Mouse (Mus musculus): ENCODE data around the gene Aff1. TPM values are rescaled to one million over a fixed set of nuclear protein-coding genes. Genes with fewer than 3 reads are reported as not detected.
A peak's percentile ranks its signal among the peaks of the same experiment; 100 is the strongest.

Gene Aff1
- polyA plus RNA-seq, 1 experiment from 2014 or later: 8.1 TPM

DNA sequence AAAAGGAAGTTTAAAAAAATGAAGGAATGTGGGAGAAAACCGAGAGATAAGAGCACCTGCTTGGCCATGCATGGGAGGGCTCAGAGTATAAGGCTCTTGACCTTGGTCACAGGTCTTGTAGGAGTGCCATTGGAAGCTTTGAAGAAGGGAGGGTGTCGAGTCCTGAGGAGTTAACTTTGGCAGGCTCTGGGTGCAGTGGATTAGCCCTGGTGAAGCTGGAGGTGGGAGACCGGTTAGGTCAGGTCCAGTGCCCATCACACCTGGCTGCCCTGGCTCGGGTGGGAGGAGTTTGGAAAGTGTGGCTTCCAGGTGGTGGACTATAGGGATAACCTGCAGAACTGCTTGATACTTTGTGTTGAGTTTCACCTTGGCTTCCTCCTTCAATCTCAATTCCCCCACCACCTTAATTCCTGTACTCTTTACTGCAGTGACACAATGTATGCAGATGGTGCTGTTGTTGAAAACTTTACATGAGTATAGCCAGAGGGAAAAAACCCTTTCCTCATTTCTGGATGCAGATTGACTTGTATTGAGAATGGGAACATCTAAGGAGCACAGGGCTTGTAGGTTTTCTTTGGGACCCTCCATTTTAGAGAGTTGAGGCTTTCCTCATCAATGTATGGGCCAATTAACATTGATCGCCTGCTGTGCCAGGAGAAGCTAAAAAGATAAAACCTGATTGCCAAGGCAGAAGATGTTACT, 43.4 kb downstream of the Aff1 start:
- 59% methylated on average over 5 of the region's 5 CpGs for WGBS
- Histone ChIP-seq H3K4me3 (no peak overlapping the region), H3K9me3 (no peaks in the 10 kb centered on the region), H3K36me3 (no peaks in the 10 kb centered on the region), H3K27ac (no peak overlapping the region), H3K4me1 (peaks cover 18% of the 10 kb centered on the region), H3K27me3 (ENCODE audit: insufficient read depth, poor library complexity, severe bottlenecking) (no peaks in the 10 kb centered on the region)
- no peak for DNase-seq (ENCODE audit: low spot score)

DNA sequence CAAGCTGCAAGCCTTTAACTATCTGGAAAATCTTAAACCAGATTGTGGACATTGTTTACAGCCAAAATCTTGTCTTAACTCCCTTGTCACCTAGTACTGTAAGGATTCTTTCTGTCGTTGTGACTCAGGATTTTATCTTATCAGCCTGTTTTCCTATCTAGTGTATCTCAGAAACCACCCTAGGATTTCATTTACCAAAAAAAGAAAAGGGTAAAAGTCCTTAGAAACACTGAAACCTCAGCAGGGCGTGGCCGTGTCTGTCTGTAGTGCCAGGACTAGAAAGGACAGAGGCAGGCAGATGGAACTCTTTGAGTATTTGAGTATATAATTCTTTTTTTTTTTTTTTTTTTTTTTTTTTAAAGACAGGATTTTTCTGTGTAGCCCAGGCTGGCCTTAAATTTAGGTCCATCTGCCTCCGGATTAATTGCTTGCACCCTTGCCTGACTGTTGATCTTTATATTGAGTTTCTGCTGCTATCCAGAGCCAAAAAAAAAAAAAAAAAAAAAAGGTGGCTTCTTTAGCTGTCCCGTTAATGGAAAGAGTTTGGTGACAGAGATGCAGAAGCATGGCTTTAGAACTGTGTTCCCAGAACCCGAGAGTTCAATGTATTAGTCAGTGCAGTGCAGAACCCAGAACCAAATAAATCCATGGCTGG, 44.5 kb downstream of the Aff1 start:
- 33% methylated on average over 6 of the region's 6 CpGs for WGBS
- DNase-seq (ENCODE audit: low spot score): no peak
- Histone ChIP-seq H3K27me3 (ENCODE audit: insufficient read depth, poor library complexity, severe bottlenecking) (no peaks in the 10 kb centered on the region), H3K4me1 (peaks cover 18% of the 10 kb centered on the region), H3K4me3 (no peak overlapping the region), H3K9me3 (no peaks in the 10 kb centered on the region), H3K36me3 (no peaks in the 10 kb centered on the region), H3K27ac (peak overlapping the region; percentile 54; the same call in 1 of the 2 replicates)

DNA sequence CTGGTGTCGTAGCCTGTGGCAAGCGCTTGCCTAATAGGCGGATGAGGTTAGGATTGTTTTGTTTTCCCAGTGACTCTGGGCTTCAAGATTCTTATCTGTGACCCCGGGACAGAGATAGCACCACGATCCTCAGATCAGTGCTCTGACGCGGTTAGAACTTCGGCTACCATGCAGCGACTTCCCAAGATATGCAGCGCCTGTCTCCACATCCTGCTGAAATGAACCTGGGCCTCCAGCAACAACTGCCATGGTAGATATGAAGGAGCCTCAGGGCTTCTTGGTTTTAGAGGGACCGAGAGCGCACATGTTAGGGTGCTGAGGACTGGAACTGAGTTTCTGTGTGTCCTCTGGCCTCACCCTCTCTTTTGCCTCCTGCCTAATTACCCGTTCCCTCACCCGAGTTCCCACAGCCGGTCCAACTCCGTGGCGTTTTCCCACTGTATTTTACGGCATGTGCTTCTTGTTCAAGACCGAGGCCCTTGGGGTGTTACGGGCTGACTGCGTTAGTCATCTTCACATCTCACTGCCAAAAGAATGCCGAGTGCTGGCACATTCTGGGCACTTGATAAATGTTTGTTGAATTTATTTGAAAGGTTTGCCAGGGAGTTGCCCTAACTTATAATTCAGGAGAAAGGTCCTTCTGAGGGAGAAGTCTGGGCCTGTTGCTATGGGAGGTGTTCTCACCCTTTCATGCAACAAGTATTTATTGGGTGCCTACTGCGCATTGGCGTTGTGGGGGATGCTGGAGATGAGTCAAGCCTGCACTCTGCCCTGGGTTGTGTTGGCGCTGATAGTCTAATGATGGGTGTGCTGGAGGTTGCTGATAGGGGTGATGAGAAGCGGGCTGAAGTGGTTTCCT, 45.3 kb downstream of the Aff1 start:
- peak overlapping the region; percentile 54 for H3K27ac ChIP-seq

DNA sequence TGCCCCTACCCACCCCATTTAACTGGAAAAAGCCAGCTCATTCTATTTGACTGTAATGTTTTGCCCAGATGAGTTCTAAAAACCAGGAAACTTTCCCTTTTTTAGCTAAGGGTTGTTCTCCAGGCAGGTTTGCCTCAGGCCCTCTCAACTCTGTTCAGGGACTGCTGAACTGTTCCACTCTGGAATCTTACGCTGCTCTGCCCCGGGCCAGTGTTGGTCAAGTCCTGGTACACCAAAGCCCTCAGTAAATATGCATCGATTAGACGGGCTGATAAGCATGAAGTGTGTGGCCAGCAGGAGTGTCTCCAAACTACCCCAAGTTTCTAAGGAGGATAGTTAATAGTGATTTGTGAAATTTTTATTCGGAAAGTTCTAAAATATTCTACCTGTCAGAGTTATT, 46.3 kb downstream of the Aff1 start:
- no peaks in the 10 kb centered on the region for H3K36me3 ChIP-seq

More for the DNA sequence above, 45.3 kb downstream of the Aff1 start:
- Histone ChIP-seq H3K4me3 (no peak overlapping the region), H3K4me1 (peaks cover 18% of the 10 kb centered on the region), H3K9me3 (no peaks in the 10 kb centered on the region), H3K36me3 (no peaks in the 10 kb centered on the region), H3K27me3 (ENCODE audit: insufficient read depth, poor library complexity, severe bottlenecking) (no peaks in the 10 kb centered on the region)
- WGBS: 42% methylated on average over 26 of the region's 26 CpGs
- peak; percentile 89 for DNase-seq (ENCODE audit: low spot score)

DNA sequence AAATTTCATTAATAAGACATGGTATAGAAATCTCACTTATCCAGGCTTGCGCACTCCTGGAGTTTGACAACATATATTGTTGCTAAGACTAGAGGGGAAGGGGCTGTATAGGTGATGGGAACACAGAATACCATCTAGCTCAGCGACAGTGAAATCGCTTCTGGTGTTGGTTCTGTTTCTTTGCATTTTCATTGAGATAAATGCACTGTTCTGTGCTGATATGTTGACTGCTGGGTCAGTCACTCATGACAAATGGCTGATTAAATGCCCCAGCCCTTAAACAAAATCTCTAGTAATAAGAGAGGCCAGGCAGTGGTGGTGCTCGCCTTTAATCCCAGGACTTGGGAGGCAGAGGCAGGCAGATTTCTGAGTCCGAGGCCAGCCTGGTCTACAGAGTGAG, 47.0 kb downstream of the Aff1 start:
- no peaks in the 10 kb centered on the region for H3K36me3 ChIP-seq
- peaks cover 18% of the 10 kb centered on the region for H3K4me1 ChIP-seq
- no peaks in the 10 kb centered on the region for H3K27me3 ChIP-seq (ENCODE audit: insufficient read depth, poor library complexity, severe bottlenecking)
- no peak overlapping the region for H3K27ac ChIP-seq
- WGBS: 86% methylated on average over 5 of the region's 5 CpGs
- no peaks in the 10 kb centered on the region for H3K9me3 ChIP-seq
- DNase-seq (ENCODE audit: low spot score): no peak
- no peak overlapping the region for H3K4me3 ChIP-seq

More for the DNA sequence above, 46.3 kb downstream of the Aff1 start:
- no peaks in the 10 kb centered on the region for H3K27me3 ChIP-seq (ENCODE audit: insufficient read depth, poor library complexity, severe bottlenecking)
- H3K9me3 ChIP-seq: no peaks in the 10 kb centered on the region
- no peak overlapping the region for H3K4me3 ChIP-seq
- 65% methylated on average over 5 of the region's 5 CpGs for WGBS
- H3K27ac ChIP-seq: peak overlapping the region; percentile 56; the same call in 1 of the 2 replicates
- no peak for DNase-seq (ENCODE audit: low spot score)
- peaks cover 18% of the 10 kb centered on the region for H3K4me1 ChIP-seq

DNA sequence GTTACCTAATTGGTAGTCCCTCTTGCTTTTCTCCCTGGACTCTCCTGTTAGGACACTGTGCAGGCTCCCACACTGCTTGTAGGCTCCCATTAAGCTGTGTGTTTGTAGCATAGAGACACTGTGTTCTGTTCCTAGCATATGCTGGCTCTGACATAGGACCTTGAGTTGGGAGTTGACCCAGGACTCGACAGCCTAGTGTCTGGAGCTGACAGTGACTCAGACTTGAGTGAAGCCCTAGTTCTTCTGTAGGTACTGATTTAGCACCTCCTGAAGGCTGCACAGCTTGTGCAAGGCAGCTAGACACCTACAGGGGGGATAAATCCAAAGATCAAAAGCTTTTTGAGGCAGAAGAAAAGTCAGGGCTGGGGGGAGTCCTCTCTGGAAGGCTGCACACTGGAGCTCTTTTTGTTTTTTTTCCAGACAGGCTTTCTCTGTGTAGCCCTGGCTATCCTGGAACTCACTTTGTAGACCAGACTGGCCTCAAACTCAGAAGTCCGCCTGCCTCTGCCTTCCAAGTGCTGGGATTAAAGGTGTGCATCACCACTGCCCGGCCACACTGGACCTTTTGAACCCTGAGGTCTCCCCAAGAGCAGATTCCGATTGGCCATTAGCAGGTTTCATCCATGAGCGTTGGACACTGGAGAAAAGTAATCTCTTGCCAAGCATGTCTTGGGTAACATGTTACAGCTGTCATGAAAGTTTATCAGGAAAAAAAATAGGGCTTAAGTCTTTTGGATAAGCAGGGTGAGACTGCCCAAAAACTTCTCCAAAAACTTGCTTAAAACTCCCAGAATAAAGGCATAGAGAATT, 48.1 kb downstream of the Aff1 start:
- no peaks in the 10 kb centered on the region for H3K36me3 ChIP-seq
- H3K4me1 ChIP-seq: peaks cover 14% of the 10 kb centered on the region
- no peak overlapping the region for H3K4me3 ChIP-seq
- H3K9me3 ChIP-seq: no peaks in the 10 kb centered on the region
- 68% methylated on average over 5 of the region's 5 CpGs for WGBS
- DNase-seq (ENCODE audit: low spot score): no peak
- no peak overlapping the region for H3K27ac ChIP-seq
- no peaks in the 10 kb centered on the region for H3K27me3 ChIP-seq (ENCODE audit: insufficient read depth, poor library complexity, severe bottlenecking)

DNA sequence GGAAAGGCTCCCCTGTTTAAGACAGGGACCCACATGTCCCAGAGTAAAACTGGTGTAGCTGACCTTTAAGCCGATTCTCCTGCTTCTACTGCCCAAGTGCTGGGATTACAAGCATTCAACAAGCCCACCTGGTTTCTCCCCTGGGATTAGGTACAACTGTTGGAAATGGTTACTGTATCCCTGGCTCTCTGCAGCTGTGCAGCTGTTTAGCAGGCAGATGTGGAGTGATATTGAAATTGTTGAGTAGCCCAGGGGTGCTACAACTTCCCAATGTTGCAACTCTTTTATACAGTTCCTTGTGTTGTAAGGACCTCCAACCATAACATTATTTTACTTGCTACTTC, 48.7 kb downstream of the Aff1 start:
- Histone ChIP-seq H3K36me3 (no peaks in the 10 kb centered on the region), H3K4me3 (no peak overlapping the region), H3K27ac (no peak overlapping the region), H3K9me3 (no peaks in the 10 kb centered on the region), H3K4me1 (peaks cover 11% of the 10 kb centered on the region), H3K27me3 (ENCODE audit: insufficient read depth, poor library complexity, severe bottlenecking) (no peaks in the 10 kb centered on the region)
- WGBS: 76% methylated on average over 1 of the region's 1 CpGs
- no peak for DNase-seq (ENCODE audit: low spot score)

DNA sequence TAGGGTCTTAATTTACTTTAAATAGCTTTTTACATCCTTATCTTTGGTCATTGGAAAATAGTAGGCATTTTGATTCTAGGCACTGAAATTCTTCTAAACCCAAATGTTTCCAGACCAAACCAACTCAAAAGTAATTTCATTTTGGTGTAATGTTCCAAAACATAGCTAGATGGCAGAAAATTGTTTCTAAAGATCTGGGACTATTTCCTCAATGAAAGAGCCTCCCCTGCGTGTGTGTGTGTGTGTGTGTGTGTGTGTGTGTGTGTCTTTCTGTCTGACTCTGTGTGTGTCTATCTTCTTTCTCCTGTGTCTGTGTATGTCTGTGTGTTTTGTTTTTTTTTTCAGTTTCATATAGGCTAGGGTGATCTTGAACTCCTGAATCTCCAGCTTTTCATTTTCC, 49.3 kb downstream of the Aff1 start:
- Histone ChIP-seq H3K4me3 (no peak overlapping the region), H3K4me1 (peaks cover 7% of the 10 kb centered on the region), H3K27ac (no peak overlapping the region; the same call in 1 of the 2 replicates), H3K27me3 (ENCODE audit: insufficient read depth, poor library complexity, severe bottlenecking) (no peaks in the 10 kb centered on the region), H3K36me3 (no peaks in the 10 kb centered on the region), H3K9me3 (no peaks in the 10 kb centered on the region)
- 63% methylated on average over 1 of the region's 1 CpGs for WGBS
- no peak for DNase-seq (ENCODE audit: low spot score)

DNA sequence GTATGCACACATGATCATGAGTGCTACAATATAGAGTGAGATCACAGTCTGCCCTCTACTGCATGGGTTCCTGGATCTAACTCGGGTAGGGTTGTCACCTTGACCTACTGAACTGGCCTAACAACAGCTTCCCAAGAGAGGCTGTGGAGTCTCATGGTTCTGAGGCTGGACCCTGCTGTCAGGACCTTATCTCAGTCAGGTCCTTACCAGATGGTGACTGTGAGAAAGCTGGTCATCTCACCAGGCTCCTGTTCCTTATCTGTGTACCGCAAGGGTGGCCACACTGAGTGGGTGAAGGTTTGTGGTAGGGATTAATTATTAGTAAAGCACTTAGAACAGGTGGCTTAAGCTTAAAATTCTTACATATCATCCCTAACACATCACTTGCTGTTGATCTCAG, 49.8 kb downstream of the Aff1 start:
- Histone ChIP-seq H3K4me3 (no peak overlapping the region), H3K27ac (no peak overlapping the region; the same call in 1 of the 2 replicates), H3K27me3 (ENCODE audit: insufficient read depth, poor library complexity, severe bottlenecking) (no peaks in the 10 kb centered on the region), H3K4me1 (peaks cover 6% of the 10 kb centered on the region), H3K36me3 (no peaks in the 10 kb centered on the region), H3K9me3 (no peaks in the 10 kb centered on the region)
- peak; percentile 90 for DNase-seq (ENCODE audit: low spot score)
- WGBS: 39% methylated on average over 2 of the region's 2 CpGs

DNA sequence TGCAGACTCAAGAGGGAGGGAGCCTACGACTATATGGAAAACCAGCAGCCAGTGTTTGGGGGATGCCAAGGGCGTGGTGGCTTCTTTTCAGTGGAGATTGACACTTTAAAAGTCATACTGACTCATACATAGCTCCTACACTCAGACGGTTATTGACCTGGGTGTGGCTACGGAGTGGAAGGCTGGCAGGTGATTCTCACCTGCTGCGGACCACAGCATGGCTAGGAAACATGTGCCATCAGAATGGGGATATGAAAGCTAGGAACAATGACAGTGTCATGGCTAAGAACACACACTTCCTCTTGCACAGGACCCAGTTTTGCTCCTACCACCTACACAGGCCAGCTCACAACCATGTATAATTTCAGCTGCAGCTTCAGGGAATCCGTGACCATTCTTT, 52.4 kb downstream of the Aff1 start:
- no peaks in the 10 kb centered on the region for H3K27me3 ChIP-seq (ENCODE audit: insufficient read depth, poor library complexity, severe bottlenecking)
- H3K9me3 ChIP-seq: no peaks in the 10 kb centered on the region
- H3K27ac ChIP-seq: no peak overlapping the region
- H3K36me3 ChIP-seq: no peaks in the 10 kb centered on the region
- 74% methylated on average over 6 of the region's 6 CpGs for WGBS
- H3K4me1 ChIP-seq: no peaks in the 10 kb centered on the region
- DNase-seq (ENCODE audit: low spot score): no peak
- no peak overlapping the region for H3K4me3 ChIP-seq

DNA sequence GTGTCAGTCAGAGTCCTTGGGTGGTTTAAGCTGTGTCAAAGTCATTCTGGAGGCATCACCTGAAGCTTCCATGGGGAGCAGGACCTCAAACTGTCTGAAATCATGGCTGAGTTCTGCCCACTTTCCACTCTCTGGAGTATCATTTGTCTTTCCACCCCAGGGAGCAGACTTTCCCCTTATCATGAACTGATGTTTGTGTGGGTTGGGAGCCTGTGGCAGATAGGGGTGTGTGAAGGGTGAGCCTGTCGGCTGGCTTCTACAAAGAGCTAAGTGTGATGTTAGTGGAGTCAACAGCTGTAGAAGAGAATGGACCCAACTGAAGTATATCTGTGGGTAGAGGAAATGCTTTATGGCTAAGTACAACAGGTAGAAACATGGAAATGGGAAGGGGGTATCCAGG, 53.5 kb downstream of the Aff1 start:
- DNase-seq (ENCODE audit: low spot score): no peak
- H3K4me3 ChIP-seq: no peak overlapping the region
- no peaks in the 10 kb centered on the region; the same call in 1 of the 2 replicates for H3K27me3 ChIP-seq (ENCODE audit: insufficient read depth, poor library complexity, severe bottlenecking)
- H3K36me3 ChIP-seq: no peaks in the 10 kb centered on the region
- 38% methylated on average over 1 of the region's 1 CpGs for WGBS
- H3K27ac ChIP-seq: no peak overlapping the region
- H3K9me3 ChIP-seq: no peaks in the 10 kb centered on the region
- H3K4me1 ChIP-seq: no peaks in the 10 kb centered on the region

DNA sequence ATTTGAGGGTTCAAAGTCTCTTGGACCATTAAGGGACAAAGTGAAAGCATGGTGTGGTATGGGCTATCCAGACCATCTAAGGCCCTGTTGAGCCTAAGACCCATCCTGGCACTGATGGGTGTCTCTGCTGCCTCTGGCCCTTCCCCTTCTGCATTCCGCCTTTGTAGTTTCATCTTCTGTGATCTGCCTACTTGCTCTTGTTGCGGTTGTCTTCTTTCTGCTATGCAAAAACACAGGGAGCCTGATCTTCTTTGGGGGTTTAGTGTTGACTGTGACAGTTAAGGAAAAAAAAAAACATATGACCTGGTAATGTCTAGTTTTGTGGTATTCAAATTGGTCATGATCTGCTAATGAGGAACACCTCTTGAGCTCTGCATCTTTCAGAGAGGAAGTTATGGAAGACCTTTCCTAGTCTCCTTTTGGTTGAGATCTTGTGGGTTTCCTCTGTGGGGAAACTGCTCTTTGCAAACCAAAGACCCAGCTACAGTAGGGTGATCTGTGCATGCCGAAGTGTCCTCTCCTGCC, 54.4 kb downstream of the Aff1 start:
- Histone ChIP-seq H3K27ac (no peak overlapping the region), H3K4me1 (no peaks in the 10 kb centered on the region), H3K27me3 (ENCODE audit: insufficient read depth, poor library complexity, severe bottlenecking) (no peaks in the 10 kb centered on the region; the same call in 1 of the 2 replicates), H3K36me3 (no peaks in the 10 kb centered on the region), H3K4me3 (no peak overlapping the region), H3K9me3 (no peaks in the 10 kb centered on the region)
- no peak for DNase-seq (ENCODE audit: low spot score)
- WGBS: 95% methylated on average over 3 of the region's 3 CpGs

Data from heart, embryonic 10.5 days (tissue).